Comparison of ENCODE assay signal across 13 mouse cellular contexts in the genomic region with DNA sequence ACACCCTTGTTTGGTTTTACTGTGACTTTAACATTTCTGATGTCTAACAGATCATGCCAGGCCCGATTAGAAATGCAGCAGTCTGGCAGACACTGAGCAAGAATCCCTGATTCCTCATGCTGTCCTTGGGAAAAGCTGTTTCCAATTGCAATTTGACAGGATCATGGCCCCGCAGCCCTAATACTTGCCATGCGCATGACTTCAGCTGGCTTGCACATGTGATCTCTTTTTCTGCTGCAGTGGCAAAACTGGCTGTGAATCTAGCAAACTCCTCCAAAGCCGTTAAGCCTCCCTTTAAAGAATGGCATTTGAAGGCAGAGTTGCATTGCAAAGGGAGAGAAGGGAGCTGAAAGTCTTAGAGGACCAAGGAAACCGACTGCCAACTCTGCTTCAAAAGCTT. TPM values are rescaled to one million over a fixed set of nuclear protein-coding genes. Genes with fewer than 3 reads are reported as not detected.
DNase-seq lines count a peak whose midpoint lies in the region; ATAC-seq lines count a peak whose summit lies in the region.
"Had no signal": no experiment of that assay in that cellular context is flagged by ENCODE, and none has a peak within 500 bp of the region (broad histone marks: within the 10 kb centered on the region; RNA-seq: fewer than 3 reads in every experiment).

No protein-coding gene starts in this region.

- H3K4me1 ChIP-seq in hindbrain, embryonic 10.5 days (replicated peaks), result peaks cover 7% of the 10 kb centered on the region
- H3K4me1 ChIP-seq in hindbrain, embryonic 12.5 days, result peaks cover 5% of the 10 kb centered on the region; the same call in 1 of the 2 replicates
- 0 out of 2 replicates have a peak, but pooled peaks cover 6% of the 10 kb centered on the region for H3K4me1 ChIP-seq in neural tube, embryonic 15.5 days
- peaks cover 5% of the 10 kb centered on the region; the same call in 1 of the 2 replicates for H3K4me1 ChIP-seq in stomach, embryonic 16.5 days (ENCODE audit: control insufficient read depth, insufficient read depth, low read length)
- H3K4me1 ChIP-seq in forebrain, embryonic 11.5 days (replicated peaks; ENCODE audit: control insufficient read depth, insufficient read depth, low read length), result no peaks in the 10 kb centered on the region

- H3K4me2 ChIP-seq in hindbrain, embryonic 12.5 days (replicated peaks), result no peak overlapping the region
- no peak overlapping the region for H3K4me2 ChIP-seq in neural tube, embryonic 15.5 days
- no peak overlapping the region for H3K4me2 ChIP-seq in stomach, embryonic 16.5 days (ENCODE audit: low read depth, low read length)
- no peak overlapping the region for H3K4me2 ChIP-seq in forebrain, embryonic 11.5 days (ENCODE audit: low read depth, low read length, severe bottlenecking)
- H3K4me2 ChIP-seq: limb, embryonic 13.5 days had no signal

- H3K4me3 ChIP-seq in hindbrain, embryonic 10.5 days, result no peak overlapping the region
- H3K4me3 ChIP-seq in hindbrain, embryonic 12.5 days, result no peak overlapping the region
- H3K4me3 ChIP-seq in neural tube, embryonic 15.5 days (replicated peaks), result no peak overlapping the region
- H3K4me3 ChIP-seq in stomach, embryonic 16.5 days (replicated peaks; ENCODE audit: low read length), result no peak overlapping the region
- H3K4me3 ChIP-seq in forebrain, embryonic 11.5 days (ENCODE audit: low read depth, low read length), result no peak overlapping the region
- H3K4me3 ChIP-seq: limb, embryonic 13.5 days had no signal

- DNase-seq in hindbrain, embryonic 10.5 days (ENCODE audit: low spot score), result peak; percentile 12
- peak; percentile 27 for DNase-seq in neural tube, embryonic 10.5 days (ENCODE audit: extremely low spot score, low spot score)
- DNase-seq in hindlimb bud, embryonic 11.5 days (ENCODE audit: extremely low spot score, low read depth, low spot score), result peak; percentile 24
- DNase-seq in forebrain, embryonic 11.5 days (ENCODE audit: low spot score), result no peak
- DNase-seq: cerebellum, adult 9-11 months; heart, postnatal 36 days; thymus, postnatal 25 days had no signal

- 58% methylated on average over 5 of the region's 5 CpGs for WGBS in hindbrain, embryonic 10.5 days
- 55% methylated on average over 5 of the region's 5 CpGs for WGBS in hindbrain, embryonic 12.5 days
- WGBS in neural tube, embryonic 15.5 days, result 58% methylated on average over 5 of the region's 5 CpGs
- WGBS in stomach, embryonic 16.5 days, result 42% methylated on average over 5 of the region's 5 CpGs
- 55% methylated on average over 5 of the region's 5 CpGs for WGBS in forebrain, embryonic 11.5 days

- H3K36me3 ChIP-seq in hindbrain, embryonic 10.5 days, result no peaks in the 10 kb centered on the region
- no peaks in the 10 kb centered on the region for H3K36me3 ChIP-seq in hindbrain, embryonic 12.5 days
- H3K36me3 ChIP-seq in neural tube, embryonic 15.5 days, result no peaks in the 10 kb centered on the region
- H3K36me3 ChIP-seq in stomach, embryonic 16.5 days (ENCODE audit: control insufficient read depth, insufficient read depth, low read length), result 0 out of 2 replicates have a peak, but pooled peaks cover 3% of the 10 kb centered on the region
- H3K36me3 ChIP-seq in forebrain, embryonic 11.5 days (ENCODE audit: control insufficient read depth, insufficient read depth, low read length), result no peaks in the 10 kb centered on the region
- H3K36me3 ChIP-seq: limb, embryonic 13.5 days had no signal

- no peak for ATAC-seq in hindbrain, embryonic 12.5 days (ENCODE audit: low FRiP score)
- ATAC-seq in neural tube, embryonic 15.5 days (ENCODE audit: low FRiP score), result no peak
- no peak for ATAC-seq in stomach, embryonic 16.5 days (ENCODE audit: insufficient read depth, low FRiP score)
- no peak for ATAC-seq in megakaryocyte progenitor cell, adult 5-6 weeks (replicated peaks; ENCODE audit: poor library complexity)
- no peak for ATAC-seq in forebrain, embryonic 11.5 days (replicated peaks; ENCODE audit: low FRiP score)
- ATAC-seq: CD4-positive, CD25-positive, alpha-beta regulatory T cell, adult 4 months had no signal

- no peak overlapping the region for H3K9ac ChIP-seq in hindbrain, embryonic 12.5 days
- no peak overlapping the region for H3K9ac ChIP-seq in neural tube, embryonic 15.5 days (replicated peaks)
- no peak overlapping the region for H3K9ac ChIP-seq in stomach, embryonic 16.5 days (ENCODE audit: low read length)
- no peak overlapping the region for H3K9ac ChIP-seq in forebrain, embryonic 11.5 days (ENCODE audit: low read length)
- H3K9ac ChIP-seq: limb, embryonic 13.5 days had no signal

- no peaks in the 10 kb centered on the region for H3K27me3 ChIP-seq in hindbrain, embryonic 10.5 days (ENCODE audit: insufficient read depth, poor library complexity, severe bottlenecking)
- H3K27me3 ChIP-seq in hindbrain, embryonic 12.5 days, result no peaks in the 10 kb centered on the region
- H3K27me3 ChIP-seq in neural tube, embryonic 15.5 days (replicated peaks), result no peaks in the 10 kb centered on the region
- no peaks in the 10 kb centered on the region for H3K27me3 ChIP-seq in stomach, embryonic 16.5 days (ENCODE audit: control insufficient read depth, insufficient read depth, low read length)
- H3K27me3 ChIP-seq in forebrain, embryonic 11.5 days (ENCODE audit: control insufficient read depth, insufficient read depth, low read length), result no peaks in the 10 kb centered on the region
- H3K27me3 ChIP-seq: limb, embryonic 13.5 days had no signal

- H3K9me3 ChIP-seq in hindbrain, embryonic 10.5 days, result no peaks in the 10 kb centered on the region
- no peaks in the 10 kb centered on the region for H3K9me3 ChIP-seq in hindbrain, embryonic 12.5 days (replicated peaks)
- no peaks in the 10 kb centered on the region for H3K9me3 ChIP-seq in neural tube, embryonic 15.5 days (replicated peaks)
- no peaks in the 10 kb centered on the region for H3K9me3 ChIP-seq in stomach, embryonic 16.5 days (replicated peaks; ENCODE audit: control insufficient read depth, low read length)
- H3K9me3 ChIP-seq in forebrain, embryonic 11.5 days (ENCODE audit: control insufficient read depth, low read length), result no peaks in the 10 kb centered on the region
- H3K9me3 ChIP-seq: limb, embryonic 13.5 days had no signal

- H3K27ac ChIP-seq in hindbrain, embryonic 10.5 days, result no peak overlapping the region
- H3K27ac ChIP-seq in hindbrain, embryonic 12.5 days, result no peak overlapping the region
- no peak overlapping the region for H3K27ac ChIP-seq in neural tube, embryonic 15.5 days (replicated peaks)
- 0 out of 2 replicates have a peak overlapping the region, but pooled peaks have one; percentile 2 for H3K27ac ChIP-seq in stomach, embryonic 16.5 days (ENCODE audit: low read length)
- H3K27ac ChIP-seq in forebrain, embryonic 11.5 days (ENCODE audit: low read depth, low read length), result no peak overlapping the region
- H3K27ac ChIP-seq: limb, embryonic 13.5 days had no signal

RNA-seq across cellular contexts. Expression of a gene that starts 40.7 kb away (rescaled TPM):
- 1.8 and 2.0 TPM in 2 replicates for polyA plus RNA-seq in hindbrain, embryonic 10.5 days (2016; fragmentation: Nextera tagmentation; extraction: Ambion mirVana)
- polyA plus RNA-seq in hindbrain, embryonic 12.5 days (2016; fragmentation: Nextera tagmentation; extraction: Ambion mirVana), result 6.6 and 7.6 TPM in 2 replicates
- polyA plus RNA-seq in neural tube, embryonic 15.5 days (2015; fragmentation: Nextera tagmentation; extraction: Ambion mirVana), result 5.9 and 7.1 TPM in 2 replicates
- 5.3 and 5.9 TPM in 2 replicates for polyA plus RNA-seq in stomach, embryonic 16.5 days (2015; fragmentation: Nextera tagmentation; extraction: Ambion mirVana)
- total RNA-seq in megakaryocyte progenitor cell, adult 5-6 weeks (2015), result 0.17 and 0.20 TPM in 2 replicates
- 0.04 and 0.27 TPM in 2 replicates for total RNA-seq in megakaryocyte progenitor cell, adult 5-6 weeks (2017)
- polyA plus RNA-seq in forebrain, embryonic 11.5 days (2014; fragmentation: Nextera tagmentation; extraction: Ambion mirVana), result 0.72 and 1.1 TPM in 2 replicates

RNA-seq across cellular contexts. Expression of a gene that starts 55.5 kb away (rescaled TPM):
- 0.84 and 0.98 TPM in 2 replicates for polyA plus RNA-seq in hindbrain, embryonic 10.5 days (2016; fragmentation: Nextera tagmentation; extraction: Ambion mirVana)
- 0.88 and 0.94 TPM in 2 replicates for polyA plus RNA-seq in hindbrain, embryonic 12.5 days (2016; fragmentation: Nextera tagmentation; extraction: Ambion mirVana)
- polyA plus RNA-seq in neural tube, embryonic 15.5 days (2015; fragmentation: Nextera tagmentation; extraction: Ambion mirVana), result 0.37 and 1.2 TPM in 2 replicates
- 19.4 and 27.8 TPM in 2 replicates for polyA plus RNA-seq in stomach, embryonic 16.5 days (2015; fragmentation: Nextera tagmentation; extraction: Ambion mirVana)
- total RNA-seq in megakaryocyte progenitor cell, adult 5-6 weeks (2015), result 0.29 TPM in 1 of 2 replicates, not detected in the other
- not detected in 2 replicates for total RNA-seq in megakaryocyte progenitor cell, adult 5-6 weeks (2017)
- polyA plus RNA-seq in forebrain, embryonic 11.5 days (2014; fragmentation: Nextera tagmentation; extraction: Ambion mirVana), result 1.3 TPM in 2 replicates
- polyA plus RNA-seq: CD4-positive, CD25-positive, alpha-beta regulatory T cell, adult 4 months had no signal
